Mouse (Mus musculus): ENCODE measurements at regions not wholly inside any gene's neighbourhood (a gene's known extent, or its start where the extent isn't known, plus 50 kb on each side); places are given as distances from the start of the nearest gene placed in this dataset.

DNA sequence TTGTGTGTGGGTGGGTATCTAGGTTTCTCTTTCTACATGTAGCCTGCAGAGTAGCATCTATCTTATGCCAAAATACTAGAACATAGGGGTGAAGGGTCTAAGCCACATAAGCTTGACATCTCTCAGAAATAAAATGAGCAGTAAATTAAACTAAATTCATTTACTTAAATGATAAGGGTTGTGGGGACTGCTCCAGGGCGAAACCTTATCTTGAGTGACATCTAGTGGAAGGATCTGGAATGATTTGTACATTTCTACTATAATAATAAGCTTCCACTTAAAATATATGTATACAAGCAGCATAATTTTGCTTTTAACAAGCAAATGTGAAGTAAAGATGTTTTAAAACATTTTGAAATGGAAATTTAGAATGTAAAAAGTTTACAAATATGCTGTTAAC is 271.4 kb downstream of the Vgll3 start:
- no peak overlapping the region for H3K4me2 ChIP-seq (ENCODE audit: low read depth)
- H3K27me3 ChIP-seq (ENCODE audit: control insufficient read depth, insufficient read depth, low read length), result no peaks in the 10 kb centered on the region
- DNase-seq (ENCODE audit: low read depth in 3 of 3, low spot score in 3 of 3), result no peak
- H3K4me1 ChIP-seq (replicated peaks; ENCODE audit: control insufficient read depth in 2 of 2, insufficient read depth in 2 of 2, low read length in 1 of 2), result no peaks in the 10 kb centered on the region
- TF ChIP-seq EP300 (IDR thresholded peaks at IDR 0.05; ENCODE audit: low read depth) (no peak), CTCF (IDR thresholded peaks at IDR 0.05; ENCODE audit: low read depth) (no peak)
- H3K27ac ChIP-seq, result no peak overlapping the region
- no peak overlapping the region for H3K4me3 ChIP-seq (ENCODE audit: insufficient read depth in 1 of 2, low read depth in 2 of 2, low read length in 2 of 2)
- H3K9ac ChIP-seq (replicated peaks), result no peak overlapping the region
- no peaks in the 10 kb centered on the region for H3K9me3 ChIP-seq (ENCODE audit: control insufficient read depth, low read length)
- no peak for ATAC-seq (ENCODE audit: insufficient read depth)
- H3K36me3 ChIP-seq (replicated peaks; ENCODE audit: control insufficient read depth, insufficient read depth, low read depth), result no peaks in the 10 kb centered on the region
- WGBS (ENCODE audit: insufficient replicate concordance), result 16% methylated on average over 1 of the region's 1 CpGs

DNA sequence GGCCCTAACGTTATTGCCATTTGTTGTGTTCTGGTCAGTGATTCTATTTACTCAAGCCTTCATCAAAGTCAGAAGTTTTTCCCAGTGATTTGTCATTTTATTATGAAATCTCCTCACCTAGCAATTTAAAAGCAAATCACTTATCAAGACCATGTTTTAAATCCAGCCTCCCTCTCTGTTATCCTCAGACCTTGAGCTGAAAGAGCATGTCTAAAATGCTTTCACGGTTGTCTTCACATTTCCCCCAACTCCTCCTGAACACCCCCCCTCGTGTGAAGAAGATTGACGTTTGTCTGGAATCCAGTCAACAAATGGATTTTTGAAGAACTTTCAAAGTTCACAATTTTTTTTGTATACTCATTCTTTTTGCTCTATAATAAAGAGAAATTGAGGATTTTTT is 277.7 kb downstream of the Vgll3 start:
- no peak for TF ChIP-seq EP300 (IDR thresholded peaks at IDR 0.05; ENCODE audit: low read depth)
- no peak for TF ChIP-seq CTCF (IDR thresholded peaks at IDR 0.05; ENCODE audit: low read depth)
- no peaks in the 10 kb centered on the region for H3K4me1 ChIP-seq (replicated peaks; ENCODE audit: control insufficient read depth in 2 of 2, insufficient read depth in 2 of 2, low read length in 1 of 2)
- H3K9ac ChIP-seq (replicated peaks), result no peak overlapping the region
- H3K27ac ChIP-seq, result no peak overlapping the region
- no peak overlapping the region for H3K4me2 ChIP-seq (ENCODE audit: low read depth)
- H3K27me3 ChIP-seq (ENCODE audit: control insufficient read depth, insufficient read depth, low read length), result no peaks in the 10 kb centered on the region
- DNase-seq (ENCODE audit: low read depth in 3 of 3, low spot score in 3 of 3) (no peak), ATAC-seq (ENCODE audit: insufficient read depth) (no peak)
- H3K9me3 ChIP-seq (ENCODE audit: control insufficient read depth, low read length), result no peaks in the 10 kb centered on the region
- H3K36me3 ChIP-seq (replicated peaks; ENCODE audit: control insufficient read depth, insufficient read depth, low read depth), result no peaks in the 10 kb centered on the region
- no peak overlapping the region for H3K4me3 ChIP-seq (ENCODE audit: insufficient read depth in 1 of 2, low read depth in 2 of 2, low read length in 2 of 2)
- 58% methylated on average over 4 of the region's 4 CpGs for WGBS (ENCODE audit: insufficient replicate concordance)

- no peak for ATAC-seq (ENCODE audit: insufficient read depth)
- DNase-seq (ENCODE audit: low read depth in 3 of 3, low spot score in 3 of 3), result no peak
- Histone ChIP-seq H3K9ac (replicated peaks) (no peak overlapping the region), H3K4me1 (replicated peaks; ENCODE audit: control insufficient read depth in 2 of 2, insufficient read depth in 2 of 2, low read length in 1 of 2) (no peaks in the 10 kb centered on the region), H3K9me3 (ENCODE audit: control insufficient read depth, low read length) (no peaks in the 10 kb centered on the region), H3K36me3 (replicated peaks; ENCODE audit: control insufficient read depth, insufficient read depth, low read depth) (no peaks in the 10 kb centered on the region), H3K27ac (no peak overlapping the region), H3K27me3 (ENCODE audit: control insufficient read depth, insufficient read depth, low read length) (no peaks in the 10 kb centered on the region), H3K4me2 (ENCODE audit: low read depth) (no peak overlapping the region), H3K4me3 (ENCODE audit: insufficient read depth in 1 of 2, low read depth in 2 of 2, low read length in 2 of 2) (no peak overlapping the region)
- no peak for TF ChIP-seq CTCF (IDR thresholded peaks at IDR 0.05; ENCODE audit: low read depth)
- TF ChIP-seq EP300 (IDR thresholded peaks at IDR 0.05; ENCODE audit: low read depth), result no peak
- 71% methylated on average over 7 of the region's 7 CpGs for WGBS (ENCODE audit: insufficient replicate concordance)
Observed at GRCm38 (mm10) chr16:66095682-66096081, 280.6 kb downstream of the Vgll3 start.

DNA sequence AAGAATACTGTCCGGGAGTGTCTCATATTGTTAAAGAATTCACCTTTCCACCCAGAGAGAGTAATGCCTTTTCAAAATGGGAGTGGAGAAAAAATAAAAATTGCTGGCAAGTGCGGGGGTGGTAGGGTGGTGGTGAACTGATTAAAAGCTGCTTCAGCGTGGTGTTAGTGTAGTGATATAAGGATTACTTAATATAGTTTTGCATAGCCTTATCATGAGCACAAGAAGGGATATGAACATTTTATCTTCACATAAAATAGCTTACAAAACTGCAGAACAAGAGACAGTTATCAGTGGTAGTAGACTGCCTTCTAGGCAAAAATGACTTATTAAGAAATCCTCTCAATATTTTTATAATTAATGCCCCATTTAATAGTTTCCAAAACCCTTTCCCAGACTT is 302.9 kb downstream of the Vgll3 start:
- TF ChIP-seq CTCF (IDR thresholded peaks at IDR 0.05; ENCODE audit: low read depth), result no peak
- no peak for TF ChIP-seq EP300 (IDR thresholded peaks at IDR 0.05; ENCODE audit: low read depth)
- Histone ChIP-seq H3K27me3 (ENCODE audit: control insufficient read depth, insufficient read depth, low read length) (no peaks in the 10 kb centered on the region), H3K36me3 (replicated peaks; ENCODE audit: control insufficient read depth, insufficient read depth, low read depth) (no peaks in the 10 kb centered on the region), H3K4me3 (ENCODE audit: insufficient read depth in 1 of 2, low read depth in 2 of 2, low read length in 2 of 2) (no peak overlapping the region), H3K4me2 (ENCODE audit: low read depth) (no peak overlapping the region), H3K9ac (replicated peaks) (no peak overlapping the region), H3K4me1 (replicated peaks; ENCODE audit: control insufficient read depth in 2 of 2, insufficient read depth in 2 of 2, low read length in 1 of 2) (no peaks in the 10 kb centered on the region), H3K27ac (no peak overlapping the region), H3K9me3 (ENCODE audit: control insufficient read depth, low read length) (no peaks in the 10 kb centered on the region)
- WGBS (ENCODE audit: insufficient replicate concordance), result 60% methylated on average over 3 of the region's 3 CpGs
- ATAC-seq (ENCODE audit: insufficient read depth) (no peak), DNase-seq (ENCODE audit: low read depth in 3 of 3, low spot score in 3 of 3) (no peak)

DNA sequence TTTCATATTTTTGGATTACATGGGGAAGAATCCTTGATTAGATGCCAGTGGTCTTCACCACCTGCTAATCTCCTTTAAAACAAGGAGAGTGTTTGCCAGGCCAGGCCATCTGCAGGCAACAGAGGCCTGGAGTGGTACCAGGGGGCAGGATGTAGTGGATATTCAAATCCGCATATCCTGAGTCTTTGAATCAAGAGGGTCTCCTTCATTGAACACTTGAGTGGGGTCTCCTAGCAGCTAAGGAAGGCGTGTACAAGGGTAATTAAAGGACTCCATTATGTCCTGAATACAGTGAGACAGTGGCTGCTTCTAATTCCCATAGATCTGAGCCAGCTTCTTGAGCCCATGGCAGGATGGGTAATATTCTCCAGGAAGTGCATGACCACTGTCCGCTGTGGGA is 322.7 kb downstream of the Vgll3 start:
- TF ChIP-seq CTCF (IDR thresholded peaks at IDR 0.05; ENCODE audit: low read depth) (no peak), EP300 (IDR thresholded peaks at IDR 0.05; ENCODE audit: low read depth) (no peak)
- no peak for DNase-seq (ENCODE audit: low read depth in 3 of 3, low spot score in 3 of 3)
- WGBS (ENCODE audit: insufficient replicate concordance), result 60% methylated on average over 3 of the region's 3 CpGs

GRCm38 (mm10) chr16:66144765-66145164 is 329.7 kb downstream of the Vgll3 start:
- no peak overlapping the region for H3K9ac ChIP-seq (replicated peaks)
- no peak for DNase-seq (ENCODE audit: low read depth in 3 of 3, low spot score in 3 of 3)
- H3K4me3 ChIP-seq (ENCODE audit: insufficient read depth in 1 of 2, low read depth in 2 of 2, low read length in 2 of 2), result no peak overlapping the region
- no peaks in the 10 kb centered on the region for H3K27me3 ChIP-seq (ENCODE audit: control insufficient read depth, insufficient read depth, low read length)
- H3K4me1 ChIP-seq (replicated peaks; ENCODE audit: control insufficient read depth in 2 of 2, insufficient read depth in 2 of 2, low read length in 1 of 2), result no peaks in the 10 kb centered on the region
- ATAC-seq (ENCODE audit: insufficient read depth), result no peak
- no peak overlapping the region for H3K27ac ChIP-seq
- H3K9me3 ChIP-seq (ENCODE audit: control insufficient read depth, low read length), result no peaks in the 10 kb centered on the region
- no peaks in the 10 kb centered on the region for H3K36me3 ChIP-seq (replicated peaks; ENCODE audit: control insufficient read depth, insufficient read depth, low read depth)
- TF ChIP-seq CTCF (IDR thresholded peaks at IDR 0.05; ENCODE audit: low read depth), result no peak
- TF ChIP-seq EP300 (IDR thresholded peaks at IDR 0.05; ENCODE audit: low read depth), result no peak
- no peak overlapping the region for H3K4me2 ChIP-seq (ENCODE audit: low read depth)

More for the DNA sequence above, 322.7 kb downstream of the Vgll3 start:
- Histone ChIP-seq H3K36me3 (replicated peaks; ENCODE audit: control insufficient read depth, insufficient read depth, low read depth) (no peaks in the 10 kb centered on the region), H3K4me1 (replicated peaks; ENCODE audit: control insufficient read depth in 2 of 2, insufficient read depth in 2 of 2, low read length in 1 of 2) (no peaks in the 10 kb centered on the region), H3K27ac (no peak overlapping the region), H3K4me3 (ENCODE audit: insufficient read depth in 1 of 2, low read depth in 2 of 2, low read length in 2 of 2) (no peak overlapping the region), H3K4me2 (ENCODE audit: low read depth) (no peak overlapping the region), H3K9ac (replicated peaks) (no peak overlapping the region), H3K27me3 (ENCODE audit: control insufficient read depth, insufficient read depth, low read length) (no peaks in the 10 kb centered on the region), H3K9me3 (ENCODE audit: control insufficient read depth, low read length) (no peaks in the 10 kb centered on the region)
- no peak for ATAC-seq (ENCODE audit: insufficient read depth)

Measured in liver, embryonic 14.5 days (tissue).